ENCODE assay signal across 18 mouse cellular contexts in genomic region chr9:96653538-96653937, GRCm38 (mm10).
"Had no signal": no experiment of that assay in that cellular context is flagged by ENCODE, and none has a peak within 500 bp of the region (broad histone marks: within the 10 kb centered on the region; RNA-seq: fewer than 3 reads in every experiment).

No protein-coding gene starts in this region.

- H3K4me3 ChIP-seq: heart, embryonic 10.5 days; heart, embryonic 12.5 days; hindbrain, embryonic 10.5 days; hindbrain, embryonic 12.5 days; layer of hippocampus, adult 2 months; left cerebral cortex, adult 2 months; limb, embryonic 10.5 days; limb, embryonic 12.5 days; liver, embryonic 13.5 days; liver, embryonic 15.5 days had no signal

- H3K4me1 ChIP-seq: heart, embryonic 10.5 days; heart, embryonic 12.5 days; hindbrain, embryonic 10.5 days; hindbrain, embryonic 12.5 days; limb, embryonic 10.5 days; limb, embryonic 12.5 days; liver, embryonic 13.5 days; liver, embryonic 15.5 days had no signal

- H3K27ac ChIP-seq: heart, embryonic 10.5 days; hindbrain, embryonic 10.5 days; hindbrain, embryonic 12.5 days; hindbrain, embryonic 14.5 days; layer of hippocampus, adult 2 months; left cerebral cortex, adult 2 months; limb, embryonic 10.5 days; limb, embryonic 12.5 days; liver, embryonic 13.5 days; liver, embryonic 15.5 days had no signal

- H3K36me3 ChIP-seq: heart, embryonic 10.5 days; heart, embryonic 12.5 days; hindbrain, embryonic 10.5 days; hindbrain, embryonic 12.5 days; limb, embryonic 10.5 days; limb, embryonic 12.5 days; liver, embryonic 13.5 days; liver, embryonic 15.5 days had no signal

- H3K27me3 ChIP-seq: heart, embryonic 12.5 days; hindbrain, embryonic 12.5 days; limb, embryonic 12.5 days; liver, embryonic 15.5 days had no signal

- H3K9ac ChIP-seq: heart, embryonic 12.5 days; hindbrain, embryonic 12.5 days; hindbrain, embryonic 14.5 days; limb, embryonic 12.5 days; liver, embryonic 13.5 days; liver, embryonic 15.5 days had no signal

- DNase-seq: gastrocnemius, postnatal 14 days; heart, postnatal 4 days; kidney, adult 11 months; kidney, postnatal 10 days; kidney, postnatal 4 days; liver; liver, embryonic 13.5 days had no signal

- H3K9me3 ChIP-seq: heart, embryonic 10.5 days; heart, embryonic 12.5 days; hindbrain, embryonic 10.5 days; hindbrain, embryonic 12.5 days; limb, embryonic 10.5 days; limb, embryonic 12.5 days; liver, embryonic 13.5 days; liver, embryonic 15.5 days had no signal

- H3K4me2 ChIP-seq: heart, embryonic 12.5 days; hindbrain, embryonic 12.5 days; hindbrain, embryonic 14.5 days; limb, embryonic 12.5 days; liver, embryonic 11.5 days; liver, embryonic 13.5 days; liver, embryonic 15.5 days had no signal
